Mouse (Mus musculus): ENCODE data around the gene Npl.
"Not testable (repeated sequence)": the region's sequence is repeated elsewhere in the genome, so short reads cannot be mapped to it uniquely, and the experiment has no call there.

Npl gene

GRCm38 (mm10) chr1:153540753-153541152 is 9.1 kb downstream of the Npl start:
- DNase-seq: no peak

- no peak for DNase-seq
Observed at GRCm38 (mm10) chr1:153539739-153540333, 10.0 kb downstream of the Npl start.

- no peak for DNase-seq
Observed at GRCm38 (mm10) chr1:153535611-153536010, 14.2 kb downstream of the Npl start.

- not testable (repeated sequence) for DNase-seq
Observed at GRCm38 (mm10) chr1:153532896-153533295, 16.9 kb downstream of the Npl start.

GRCm38 (mm10) chr1:153532234-153532841 is 17.5 kb downstream of the Npl start:
- no peak for DNase-seq

- DNase-seq: no peak
Observed at GRCm38 (mm10) chr1:153531677-153532233, 18.1 kb downstream of the Npl start.

GRCm38 (mm10) chr1:153522116-153522515 is 27.7 kb downstream of the Npl start:
- DNase-seq: no peak

- DNase-seq: peak; percentile 73
Observed at GRCm38 (mm10) chr1:153515368-153515767, 34.5 kb downstream of the Npl start.

GRCm38 (mm10) chr1:153510330-153511009 is 39.4 kb downstream of the Npl start:
- no peak for DNase-seq

- not testable (repeated sequence) for DNase-seq
Observed at GRCm38 (mm10) chr1:153509569-153509968, 40.3 kb downstream of the Npl start.

GRCm38 (mm10) chr1:153509012-153509411 is 40.8 kb downstream of the Npl start:
- DNase-seq: no peak

GRCm38 (mm10) chr1:153506266-153506665 is 43.6 kb downstream of the Npl start:
- DNase-seq: peak; percentile 83

GRCm38 (mm10) chr1:153501644-153502321 is 48.1 kb downstream of the Npl start:
- DNase-seq: peak; percentile 84

GRCm38 (mm10) chr1:153500030-153500429 is 49.8 kb downstream of the Npl start:
- peak; percentile 25 for DNase-seq

- no peak for DNase-seq
Observed at GRCm38 (mm10) chr1:153496030-153496429, 53.8 kb downstream of the Npl start.

GRCm38 (mm10) chr1:153493931-153494330 is 55.9 kb downstream of the Npl start:
- no peak for DNase-seq

- peak; percentile 71 for DNase-seq
Observed at GRCm38 (mm10) chr1:153493338-153493737, 56.5 kb downstream of the Npl start.

- DNase-seq: no peak
Observed at GRCm38 (mm10) chr1:153491822-153492221, 58.0 kb downstream of the Npl start.

- no peak for DNase-seq
Observed at GRCm38 (mm10) chr1:153491345-153491744, 58.5 kb downstream of the Npl start.

- no peak for DNase-seq
Observed at GRCm38 (mm10) chr1:153489963-153490362, 59.9 kb downstream of the Npl start.

GRCm38 (mm10) chr1:153489540-153489939 is 60.3 kb downstream of the Npl start:
- DNase-seq: no peak

- DNase-seq: no peak
Observed at GRCm38 (mm10) chr1:153489132-153489531, 60.7 kb downstream of the Npl start.

- DNase-seq: peak; percentile 96
Observed at GRCm38 (mm10) chr1:153487500-153487879, 62.4 kb downstream of the Npl start, which contains the start of gene Dhx9. Gene Dhx9 (minus strand): TSS chr1:153487660.

All from kidney, adult 11 months (tissue).